Mouse (Mus musculus) adrenal gland, adult 2 months (tissue): ENCODE results near the gene Smpd3. TPM values are rescaled to one million over a fixed set of nuclear protein-coding genes. Genes with fewer than 3 reads are reported as not detected.
A peak's percentile ranks its signal among the peaks of the same experiment; 100 is the strongest.

ENCODE experiments used
- DNase-seq: peaks from one replicate; pipeline ENCODE4 v3.0.0; 2021
- long read RNA-seq: library from polyadenylated mRNA; stranded (forward); transcript quantifications from one replicate; pipeline ENCODE4 v2.0.0, GENCODE M21; 2021
- polyA plus RNA-seq: library from polyadenylated mRNA; depleted of rRNA; stranded (reverse); fragments of >200 nt; gene quantifications from 2 replicates; pipeline ENCODE4 v1.2.3, GENCODE M21; 2012; rRNA removed
- total RNA-seq, 2 experiments: library from RNA; stranded (reverse); gene quantifications; 2 replicates each; pipeline ENCODE4 v1.2.3; 2021

The Smpd3 gene
- total RNA-seq (10 to 100 TPM in 1 of 2 experiments, 1 to 10 TPM in 1; 6.4 to 13.7 TPM), polyA plus RNA-seq (5.4 and 5.8 TPM in 2 replicates)
- long read RNA-seq, full-length matches to known transcripts, result 6 of 12 reads
- long read RNA-seq, partial matches to known transcripts, result 4 of 12 reads
- long read RNA-seq, other reads (novel, unspliced or antisense), result 2 of 12 reads

DNA sequence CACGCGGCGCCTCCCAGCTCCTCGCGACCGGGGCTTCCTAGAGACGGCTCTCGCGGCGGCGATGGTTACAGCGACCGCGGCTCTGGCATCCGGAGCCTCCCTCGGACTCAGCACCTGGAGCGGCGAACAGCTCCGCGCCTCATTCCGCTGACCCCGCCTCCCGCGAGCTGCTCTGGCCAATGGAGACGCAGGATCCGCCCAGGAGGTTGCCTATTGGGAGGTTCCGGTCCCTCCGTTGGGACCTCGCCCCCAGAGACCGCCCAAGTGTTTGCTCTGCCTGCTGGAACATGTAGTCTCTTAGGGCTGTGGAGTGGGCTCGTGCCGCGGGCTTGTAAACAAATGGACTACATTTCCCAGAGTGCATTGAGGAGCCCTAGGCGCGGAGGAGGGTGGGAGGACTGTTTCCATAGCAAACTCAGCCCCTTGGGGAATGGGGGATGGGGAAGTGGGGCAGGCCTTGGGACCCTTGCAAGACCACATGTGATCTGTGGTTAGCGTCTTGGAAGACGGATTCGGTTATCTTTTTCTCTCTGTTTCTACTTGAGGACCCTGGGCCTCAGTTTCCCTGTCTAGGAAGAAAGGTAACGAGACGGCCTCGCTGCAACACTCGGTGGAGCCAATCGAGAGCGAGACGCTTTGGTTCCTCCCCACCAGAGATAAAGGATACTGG is at the start of gene Smpd3:
TSS of gene Smpd3 (minus strand) at position 137 of the 670 bp plus-strand sequence.
- DNase-seq, result peak; percentile 99

- DNase-seq, result peak; percentile 66
Measured at GRCm38 (mm10) chr8:106381026-106381425, 43.2 kb upstream of the Smpd3 start.

DNA sequence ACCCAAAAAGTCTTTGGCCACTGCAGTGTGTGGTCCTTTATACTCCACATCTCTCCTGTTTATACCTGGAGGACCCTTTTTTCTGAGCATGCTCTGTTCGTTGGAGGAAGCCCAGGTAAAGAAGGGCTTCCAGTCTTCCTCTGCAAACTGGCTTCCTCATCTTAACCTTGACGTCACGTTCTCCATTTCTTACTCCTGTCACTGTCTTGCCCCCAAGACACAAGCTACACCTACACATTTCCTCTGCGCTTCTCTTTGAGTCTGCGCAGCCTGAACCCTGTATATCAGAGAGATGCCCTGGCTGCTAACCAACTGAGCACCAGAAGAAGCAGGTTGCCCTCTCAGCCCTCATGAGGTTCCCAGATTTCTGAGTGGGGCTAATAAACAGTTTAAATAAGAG is 41.6 kb upstream of the Smpd3 start:
- no peak for DNase-seq

DNA sequence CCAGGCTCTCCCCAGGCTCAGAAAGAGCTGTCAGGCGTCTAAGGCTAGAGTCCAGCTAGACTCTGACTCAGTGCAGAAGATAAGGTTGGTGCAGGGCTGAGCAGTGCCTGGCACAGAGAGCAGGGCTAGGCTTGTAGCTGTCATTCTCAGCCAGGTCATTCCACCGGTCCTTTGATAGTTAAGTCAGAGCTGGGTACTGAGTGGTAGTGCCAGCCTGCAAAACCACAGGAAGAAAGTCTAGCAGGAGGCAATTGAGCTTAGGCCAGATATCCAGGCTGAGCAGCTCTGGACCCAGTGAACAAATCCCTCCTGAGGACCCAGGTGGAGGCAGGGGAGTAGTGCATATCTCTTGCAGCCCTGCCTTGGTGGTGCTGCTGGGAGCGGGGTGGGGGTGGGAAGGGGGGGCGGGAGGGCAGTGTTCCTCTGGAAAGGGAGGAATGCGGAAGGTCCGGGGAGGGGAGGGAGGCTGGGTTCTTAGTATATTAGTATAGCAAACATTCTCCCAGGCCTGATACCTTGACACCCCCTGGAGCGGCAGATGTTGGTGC is 40.8 kb upstream of the Smpd3 start:
- peak; percentile 78 for DNase-seq

DNA sequence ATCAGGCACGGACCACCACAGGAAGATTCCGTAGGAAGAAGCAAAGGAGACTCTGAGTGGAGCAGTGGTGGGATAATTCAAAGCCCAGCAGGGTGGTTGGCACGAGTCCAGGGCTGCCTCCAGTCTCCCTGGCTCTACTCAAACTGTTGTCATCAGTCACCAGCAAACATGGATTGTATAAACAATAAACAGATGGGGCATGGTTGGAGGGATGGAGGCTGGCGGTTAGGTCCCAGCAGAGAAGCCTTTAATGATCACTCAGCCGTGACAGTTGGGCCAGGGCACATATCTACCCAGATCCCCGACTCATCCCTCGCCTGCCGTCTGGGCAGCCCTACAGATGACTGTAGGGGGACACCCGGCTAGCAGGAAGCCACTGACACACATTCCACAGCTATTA is 39.1 kb upstream of the Smpd3 start:
- DNase-seq, result no peak

GRCm38 (mm10) chr8:106375957-106376356 is 38.2 kb upstream of the Smpd3 start:
- DNase-seq, result peak; percentile 23

GRCm38 (mm10) chr8:106369069-106369468 is 31.3 kb upstream of the Smpd3 start:
- no peak for DNase-seq

GRCm38 (mm10) chr8:106368501-106368900 is 30.7 kb upstream of the Smpd3 start:
- no peak for DNase-seq

- no peak for DNase-seq
Measured at GRCm38 (mm10) chr8:106364837-106365236, 27.0 kb upstream of the Smpd3 start.

- DNase-seq, result no peak
Measured at GRCm38 (mm10) chr8:106364278-106364677, 26.5 kb upstream of the Smpd3 start.

GRCm38 (mm10) chr8:106363321-106363720 is 25.5 kb upstream of the Smpd3 start:
- DNase-seq, result no peak

GRCm38 (mm10) chr8:106359650-106360338 is 22.0 kb upstream of the Smpd3 start:
- DNase-seq, result no peak

GRCm38 (mm10) chr8:106351135-106351534 is 13.3 kb upstream of the Smpd3 start:
- DNase-seq, result no peak

GRCm38 (mm10) chr8:106349398-106349797 is 11.6 kb upstream of the Smpd3 start:
- peak; percentile 8 for DNase-seq

- DNase-seq, result no peak
Measured at GRCm38 (mm10) chr8:106346123-106346522, 8.3 kb upstream of the Smpd3 start.

DNA sequence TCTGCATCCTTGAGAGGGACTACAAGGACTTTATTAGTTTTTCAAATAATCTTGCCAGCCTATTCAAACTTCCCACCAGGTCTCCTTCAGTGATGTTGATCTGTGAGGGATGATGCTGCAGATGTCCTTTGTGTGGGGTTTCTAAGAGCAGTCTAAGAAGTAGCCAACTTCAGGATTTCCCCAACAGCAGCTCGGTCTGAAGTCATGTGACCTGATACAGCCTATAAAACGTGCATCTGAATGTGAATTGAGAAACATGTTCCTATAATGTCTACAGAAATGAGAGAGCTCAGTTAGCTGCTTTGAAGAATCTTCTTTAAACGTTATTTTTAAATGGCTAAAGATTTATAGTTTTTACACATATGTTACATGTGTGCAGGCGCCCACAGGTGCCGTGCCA is 5.7 kb upstream of the Smpd3 start:
- DNase-seq, result no peak

DNA sequence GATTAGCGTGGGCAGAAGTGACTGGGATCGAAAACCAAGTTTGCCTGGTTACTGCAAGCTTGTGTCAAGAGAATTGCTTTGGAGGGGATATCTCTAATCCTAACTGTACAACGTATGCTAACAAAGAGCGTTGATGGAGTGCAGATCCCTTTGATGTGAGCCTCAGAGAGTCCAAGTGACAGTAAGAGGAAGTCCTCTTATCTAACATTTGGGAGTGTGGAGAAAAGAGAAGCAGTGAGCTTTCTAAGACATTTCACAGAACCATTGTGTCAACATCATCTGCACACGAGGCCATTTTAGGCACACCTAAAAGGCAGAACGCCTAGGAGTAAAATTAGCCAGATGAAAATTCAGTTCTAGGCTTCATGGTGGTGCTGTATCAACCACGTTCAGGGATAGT is 5.0 kb upstream of the Smpd3 start:
- DNase-seq, result no peak

- no peak for DNase-seq
Measured at GRCm38 (mm10) chr8:106338741-106339209, 987 bp upstream of the Smpd3 start.

GRCm38 (mm10) chr8:106336561-106336960 is 1.2 kb downstream of the Smpd3 start:
- peak; percentile 8 for DNase-seq

DNA sequence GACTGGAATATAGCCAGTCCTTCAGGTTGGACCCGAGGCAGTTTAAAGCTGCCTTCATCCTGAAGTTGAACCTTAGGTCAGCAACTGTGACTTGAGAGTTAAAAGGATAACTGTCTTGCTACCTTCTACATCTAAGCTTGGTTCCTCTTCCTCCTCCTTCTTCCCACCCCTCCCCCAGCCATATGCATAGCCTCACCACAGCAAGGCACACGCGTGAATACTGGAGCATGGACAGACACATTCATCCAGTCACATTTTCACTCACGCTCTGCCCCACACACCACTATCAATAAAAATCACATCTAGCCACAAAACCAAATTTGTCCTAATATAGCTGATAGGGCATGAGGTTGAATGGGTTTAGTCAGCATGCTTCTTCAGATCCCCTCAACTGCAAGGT is 1.8 kb downstream of the Smpd3 start:
- DNase-seq, result no peak

DNA sequence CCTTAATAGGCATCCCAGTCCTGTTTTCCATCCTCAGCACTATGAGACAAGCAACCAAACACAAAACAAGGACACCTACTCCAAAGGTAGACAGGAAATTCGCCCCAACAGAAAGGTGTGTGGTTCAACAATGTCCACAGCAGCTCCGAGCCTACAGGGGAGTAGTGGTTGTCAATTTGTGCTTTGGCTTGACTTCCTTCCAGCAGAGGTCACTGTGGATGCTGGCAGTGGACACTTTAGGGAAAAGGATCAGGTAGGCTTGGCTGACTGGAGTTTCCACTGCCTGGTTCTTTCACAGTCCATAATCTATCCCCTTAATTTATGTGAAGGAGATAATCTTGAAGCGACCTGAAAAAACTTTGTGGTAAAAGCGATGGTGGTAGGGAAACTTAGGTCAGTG is 2.6 kb downstream of the Smpd3 start:
- DNase-seq, result peak; percentile 10

DNA sequence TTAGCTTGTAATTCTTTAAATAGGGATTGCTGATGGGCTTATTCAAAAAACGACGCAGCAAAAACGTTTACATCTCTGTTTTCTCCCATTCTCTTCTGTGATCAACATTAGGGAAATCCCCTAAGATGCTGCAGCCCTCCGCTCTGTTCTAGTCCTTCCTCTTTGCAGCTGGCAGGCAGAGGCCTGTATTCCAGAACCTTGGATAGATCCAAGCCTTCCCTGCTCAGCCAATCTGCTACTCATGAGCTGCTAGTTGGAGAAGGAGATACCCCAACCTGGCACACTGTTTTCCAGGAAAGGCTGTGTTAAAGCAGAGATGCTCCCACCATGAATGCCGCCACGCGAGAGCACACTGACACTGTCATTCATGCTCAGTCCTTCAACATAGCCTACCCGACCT is 4.4 kb downstream of the Smpd3 start:
- DNase-seq, result no peak

GRCm38 (mm10) chr8:106332498-106332897 is 5.3 kb downstream of the Smpd3 start:
- DNase-seq, result no peak
